Mouse (Mus musculus) layer of hippocampus, adult 11-12 months (tissue): ENCODE data around the gene Cip2a.

Source experiments
- DNase-seq: peaks from one replicate; pipeline ENCODE4 v3.0.0; 2022; ENCODE audit warnings: low spot score

Cip2a gene

DNA sequence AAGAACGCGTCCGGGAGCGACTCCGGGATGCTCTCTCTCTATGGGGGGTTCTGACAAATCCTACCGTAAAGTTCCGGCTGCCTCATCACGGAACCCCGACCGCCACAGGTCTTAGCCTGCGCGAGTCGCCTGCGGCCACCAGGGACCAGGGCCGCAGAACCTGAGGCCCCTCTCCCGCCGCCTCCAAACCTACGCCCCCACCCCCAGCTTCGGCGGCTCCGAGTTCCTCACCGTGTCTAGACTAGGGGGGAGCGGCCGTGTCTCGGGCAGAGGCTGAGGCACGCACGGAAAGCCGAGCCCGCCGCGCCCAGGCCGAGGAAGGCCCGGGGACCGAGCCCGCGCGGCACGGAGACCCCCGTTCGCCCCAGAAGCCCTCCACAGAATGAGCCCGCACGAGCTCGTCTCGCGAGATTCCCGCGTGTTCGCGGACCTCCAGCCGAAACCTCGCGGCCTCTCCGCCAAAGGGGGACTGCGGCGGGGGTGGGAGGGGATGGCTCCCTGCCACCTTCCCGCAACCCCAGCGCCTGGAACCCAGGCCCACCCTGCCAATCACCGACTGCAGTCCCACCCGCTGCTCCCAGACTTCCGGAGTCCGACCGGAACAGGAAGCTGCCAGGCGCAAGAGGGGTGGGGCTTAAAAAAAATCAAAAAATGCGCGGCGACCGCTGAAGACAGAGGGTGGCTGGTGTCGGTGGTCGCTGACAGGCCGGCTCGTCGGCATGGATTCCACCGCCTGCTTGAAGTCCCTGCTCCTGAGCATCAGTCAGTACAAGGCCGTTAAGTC, at the start of gene Cip2a, which contains the start of gene Dzip3:
Gene Cip2a, plus strand, starts transcription at position 627 of the 784 bp plus-strand sequence.
Gene Dzip3, minus strand, starts transcription at position 607 of the 784 bp plus-strand sequence.
- peak; percentile 89 for DNase-seq

GRCm38 (mm10) chr16:48972996-48973395, 21.0 kb upstream of the Cip2a start:
- DNase-seq = no peak

GRCm38 (mm10) chr16:48973548-48973947, 20.4 kb upstream of the Cip2a start:
- DNase-seq = no peak

DNA sequence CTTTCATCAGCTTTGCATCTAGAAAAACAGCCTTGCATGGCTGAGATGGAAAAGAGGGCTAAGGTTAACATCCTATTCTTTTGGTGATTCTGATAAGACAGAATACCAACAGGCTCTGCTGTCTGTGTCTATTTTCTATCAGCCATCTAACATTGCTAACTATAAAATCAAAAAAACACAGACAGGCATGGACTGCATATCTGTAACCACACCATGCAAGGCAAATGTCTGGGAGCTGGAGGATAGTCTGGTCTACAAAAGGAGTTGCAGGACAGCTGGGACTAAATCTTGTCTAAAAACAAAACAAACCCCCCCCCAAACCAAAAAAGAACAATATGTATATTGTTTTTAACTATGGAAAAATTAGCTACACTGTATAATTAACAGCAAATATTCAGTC, 14.0 kb upstream of the Cip2a start:
- DNase-seq = no peak

DNA sequence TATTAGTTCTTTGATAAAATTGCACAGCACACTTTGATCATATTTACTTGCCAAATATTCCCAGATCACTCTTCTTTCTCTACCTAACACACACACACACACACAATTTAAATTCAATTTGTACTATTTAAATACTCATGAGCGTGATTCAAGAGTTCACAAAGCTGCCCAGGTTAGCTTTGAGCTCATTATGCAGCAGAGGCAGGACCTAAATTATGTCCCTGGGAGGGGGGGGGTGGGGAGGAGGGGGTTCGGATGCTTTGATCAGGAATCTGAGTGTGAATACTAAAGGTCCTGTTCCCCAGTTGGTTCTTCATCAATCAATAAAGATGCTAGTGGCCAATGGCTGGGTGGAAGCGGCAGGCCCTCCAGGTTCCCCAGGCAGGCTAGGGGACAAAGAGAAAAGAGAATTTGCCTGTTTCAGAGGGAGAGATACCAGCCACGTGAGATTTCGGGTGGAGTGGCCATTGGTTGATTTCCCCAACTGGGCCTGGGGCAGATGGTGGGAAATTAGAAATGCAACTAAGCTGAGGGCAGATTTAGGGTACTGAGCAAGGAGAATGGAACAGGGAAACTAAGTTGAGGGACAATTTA, 8.9 kb upstream of the Cip2a start:
- no peak for DNase-seq

- DNase-seq = no peak
Measured at GRCm38 (mm10) chr16:48989700-48990099, 4.3 kb upstream of the Cip2a start.

DNA sequence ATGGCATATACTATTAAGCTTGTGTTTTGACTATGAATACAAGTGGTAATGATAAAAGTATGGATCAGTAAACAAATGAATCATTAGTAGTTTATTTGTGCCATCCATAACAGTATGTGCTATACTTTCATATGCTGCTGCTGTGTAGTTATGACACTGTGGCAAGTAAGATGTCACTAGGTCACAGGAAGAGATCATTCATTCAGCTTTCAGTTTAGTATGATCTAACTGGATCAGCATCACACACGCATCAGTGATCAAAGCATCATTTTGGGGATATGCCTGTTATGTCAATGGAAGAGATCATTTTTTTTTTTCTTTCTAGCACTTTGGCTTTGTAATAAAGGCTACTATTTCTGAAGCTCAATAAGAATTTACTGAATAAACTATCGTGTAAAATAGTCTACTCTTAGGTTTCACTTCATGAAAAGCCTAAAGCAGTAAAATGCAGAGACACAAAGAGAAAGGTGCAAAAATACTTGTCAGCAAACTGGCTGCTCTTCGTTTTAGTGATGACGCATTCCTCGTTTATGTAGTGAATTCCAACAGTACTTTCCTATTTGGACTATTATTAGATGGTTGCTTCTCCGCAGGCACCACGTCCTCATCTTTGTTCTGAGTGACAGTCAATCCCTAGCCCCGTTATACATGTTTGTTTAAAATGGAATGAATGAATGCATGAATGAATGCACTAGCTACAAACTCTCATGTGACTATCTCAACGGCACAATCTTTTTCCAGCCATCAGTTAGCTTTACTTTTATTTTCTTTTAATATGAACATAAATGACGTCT, 1.4 kb upstream of the Cip2a start:
- DNase-seq = no peak

- DNase-seq = no peak
Measured at GRCm38 (mm10) chr16:48993231-48993558, 790 bp upstream of the Cip2a start.

- DNase-seq = no peak
Measured at GRCm38 (mm10) chr16:48994343-48994693, 333 bp downstream of the Cip2a start.

GRCm38 (mm10) chr16:49004151-49004550, 10.2 kb downstream of the Cip2a start:
- peak; percentile 42 for DNase-seq

DNA sequence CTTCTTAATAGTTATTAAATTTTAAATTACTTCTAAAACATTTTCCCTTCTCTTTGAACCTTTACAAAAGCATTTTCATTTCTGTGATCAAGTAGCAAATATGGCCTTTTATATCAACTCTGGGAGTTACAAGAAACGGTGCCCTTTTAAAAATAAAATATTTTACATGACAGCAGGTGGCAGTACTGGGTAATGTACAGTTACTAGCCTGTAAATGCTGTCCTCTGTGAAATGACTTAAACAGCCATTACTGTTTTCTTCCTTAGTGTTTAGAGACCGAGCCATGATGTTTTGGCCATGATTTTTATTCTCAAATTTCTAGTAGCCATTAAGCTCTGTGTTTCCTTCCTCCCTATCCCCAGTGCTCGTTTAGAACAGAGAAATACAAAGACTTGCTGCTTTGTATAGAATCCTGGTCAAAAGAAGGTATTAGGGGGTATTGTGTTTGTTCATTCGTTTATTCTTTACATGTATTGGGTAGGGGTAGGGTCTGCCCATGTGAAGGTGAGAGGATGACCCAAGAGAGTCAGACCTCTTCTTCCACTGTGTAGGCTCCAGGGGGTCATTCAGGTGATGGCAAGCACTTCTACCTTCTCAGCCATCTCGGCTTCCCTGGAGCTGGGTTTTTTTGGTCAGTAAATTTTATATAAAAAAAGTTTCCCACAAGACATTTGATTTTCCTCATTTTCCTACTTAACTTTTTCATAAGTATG, 22.8 kb downstream of the Cip2a start:
- DNase-seq = peak; percentile 16

DNA sequence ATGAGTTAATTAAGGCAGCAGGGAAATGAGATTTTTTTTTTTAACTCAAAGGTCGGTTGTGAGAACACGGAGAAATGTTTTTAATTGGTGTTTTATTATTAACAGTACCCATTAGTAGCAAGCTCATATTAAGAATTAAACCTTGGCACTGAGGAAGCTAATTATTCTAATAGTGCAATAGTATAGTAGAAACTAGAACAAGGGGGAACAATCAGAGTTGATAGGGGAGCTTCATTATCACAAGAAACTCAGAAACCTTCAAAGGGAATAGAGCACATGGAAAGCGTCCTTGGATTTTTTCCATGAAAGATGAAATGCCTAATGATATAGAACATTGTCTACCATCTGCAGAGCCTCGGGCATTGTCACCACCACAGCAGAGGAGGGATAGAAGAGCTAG, 41.9 kb downstream of the Cip2a start:
- DNase-seq = no peak

DNA sequence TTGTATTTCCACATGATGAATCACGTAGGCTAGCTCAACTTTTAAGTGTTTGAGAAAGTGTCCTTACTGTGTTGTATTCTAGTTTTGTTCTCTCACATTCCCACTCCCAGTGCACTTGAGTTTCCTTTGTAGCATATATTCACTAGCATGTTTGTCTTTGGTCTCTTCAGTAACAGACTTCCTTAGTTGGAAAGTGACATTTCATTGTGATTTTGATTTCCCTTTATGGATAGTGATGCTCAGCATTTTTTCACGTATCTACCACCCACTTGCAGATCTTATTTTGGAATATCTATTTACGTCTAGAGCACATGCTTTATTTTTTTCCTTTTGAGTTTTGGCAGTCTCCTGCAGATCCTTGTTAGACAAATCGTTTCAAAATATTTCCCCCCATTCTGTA, 43.8 kb downstream of the Cip2a start:
- DNase-seq = no peak

DNA sequence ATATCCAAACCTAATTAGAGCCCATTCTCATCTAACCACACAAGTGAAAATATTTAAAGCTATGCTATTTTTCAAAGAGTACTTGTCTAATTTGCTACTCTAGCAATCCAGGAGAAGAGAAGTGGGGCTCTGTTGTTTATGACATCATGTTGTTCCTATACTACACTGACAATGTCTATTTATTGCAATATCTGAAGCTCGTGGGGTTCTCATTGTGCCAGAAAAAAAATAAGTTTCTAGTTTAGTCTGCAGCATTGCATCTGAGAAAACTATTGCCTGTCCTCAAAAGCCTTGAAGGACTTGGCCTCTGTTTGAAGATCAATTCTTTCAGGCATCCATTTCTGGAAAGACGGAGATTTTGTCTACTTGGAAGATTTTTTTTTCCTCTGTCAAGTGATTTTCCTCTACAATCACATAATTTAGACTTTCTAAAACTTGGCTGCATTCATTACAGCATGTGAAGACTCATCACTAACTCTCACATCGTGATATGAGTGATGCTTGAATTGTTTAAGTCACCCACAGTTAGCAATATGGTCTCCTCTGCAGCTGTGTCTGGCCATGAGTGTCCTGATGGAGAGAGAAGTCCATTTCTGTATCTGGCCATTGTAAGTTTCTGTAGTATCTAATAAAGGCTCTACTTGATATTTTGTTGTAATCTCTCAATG, 46.7 kb downstream of the Cip2a start:
- no peak for DNase-seq

GRCm38 (mm10) chr16:49049214-49049613, 55.2 kb downstream of the Cip2a start:
- DNase-seq = no peak

- DNase-seq = no peak
Measured at GRCm38 (mm10) chr16:49057186-49057585, 63.2 kb downstream of the Cip2a start, which contains the start of gene Myh15. Gene Myh15, plus strand, starts transcription at chr16:49057486.
